Mouse (Mus musculus): ENCODE measurements around the gene Hbb-y. TPM values are rescaled to one million over a fixed set of nuclear protein-coding genes. Genes with fewer than 3 reads are reported as not detected.

The Hbb-y gene
- not detected for total RNA-seq (2023)

DNA sequence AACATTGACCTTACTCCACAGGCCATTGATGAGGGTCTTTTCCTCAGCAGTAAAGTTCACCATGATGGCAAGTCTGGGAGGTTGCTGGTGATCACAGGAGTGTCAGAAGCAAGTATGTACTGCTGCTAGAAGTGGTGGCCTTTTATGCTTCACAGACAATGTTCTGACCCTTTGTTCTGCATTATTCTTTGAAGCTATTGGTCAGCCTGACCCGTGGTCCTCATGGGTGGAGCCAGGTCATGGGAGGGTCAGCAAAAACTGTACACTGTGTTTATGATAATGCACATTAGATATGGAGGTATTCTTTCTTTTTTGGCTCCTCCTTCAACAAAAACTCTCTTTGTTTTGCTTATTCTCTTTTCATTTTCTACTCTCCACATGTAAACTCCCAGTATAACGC is at the start of gene Hbb-y:
Gene Hbb-y, minus strand, starts transcription at position 127 of the 400 bp plus-strand sequence.

DNA sequence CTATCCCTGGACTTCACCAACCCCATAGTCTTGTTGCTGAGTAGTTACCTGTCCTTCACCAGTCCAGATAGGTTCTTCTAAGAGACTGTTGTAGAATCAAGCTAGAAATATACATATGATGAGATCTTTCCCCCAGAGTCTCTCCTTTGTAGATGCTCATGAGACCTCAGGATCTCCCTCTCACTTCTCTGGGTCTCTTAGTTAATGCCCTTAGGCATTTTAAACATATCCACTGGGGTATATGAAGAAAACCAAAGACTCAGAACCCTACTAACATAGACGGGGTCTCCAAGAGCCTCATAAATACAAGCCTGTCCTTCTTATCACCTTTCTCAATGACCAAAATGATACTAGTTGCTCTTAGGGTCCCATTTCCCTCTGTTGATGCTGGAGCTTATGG is 41.4 kb upstream of the Hbb-y start, which contains the start of gene Olfr64:
Gene Olfr64, minus strand, starts transcription at position 101 of the 400 bp plus-strand sequence.

DNA sequence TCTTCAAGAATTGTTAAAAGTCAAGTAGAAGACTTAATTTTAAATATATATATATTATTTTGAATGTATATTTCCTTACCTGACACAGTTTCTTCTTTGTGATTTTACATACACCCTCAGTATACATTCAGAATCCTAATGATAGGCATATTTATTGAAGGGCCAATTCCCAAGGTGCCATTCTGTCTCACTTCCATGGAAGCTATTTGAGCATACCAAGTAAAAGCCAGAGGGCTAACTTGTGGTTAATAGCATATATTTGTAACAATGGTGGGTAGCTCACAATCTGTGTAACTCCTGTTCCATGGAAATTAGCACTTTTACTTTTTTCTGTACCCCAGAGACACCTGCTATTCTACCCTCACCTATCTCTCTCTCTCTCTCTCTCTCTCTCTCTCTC is 33.1 kb upstream of the Hbb-y start, which contains the start of gene Olfr66:
Gene Olfr66, minus strand, starts transcription at position 101 of the 400 bp plus-strand sequence.

DNA sequence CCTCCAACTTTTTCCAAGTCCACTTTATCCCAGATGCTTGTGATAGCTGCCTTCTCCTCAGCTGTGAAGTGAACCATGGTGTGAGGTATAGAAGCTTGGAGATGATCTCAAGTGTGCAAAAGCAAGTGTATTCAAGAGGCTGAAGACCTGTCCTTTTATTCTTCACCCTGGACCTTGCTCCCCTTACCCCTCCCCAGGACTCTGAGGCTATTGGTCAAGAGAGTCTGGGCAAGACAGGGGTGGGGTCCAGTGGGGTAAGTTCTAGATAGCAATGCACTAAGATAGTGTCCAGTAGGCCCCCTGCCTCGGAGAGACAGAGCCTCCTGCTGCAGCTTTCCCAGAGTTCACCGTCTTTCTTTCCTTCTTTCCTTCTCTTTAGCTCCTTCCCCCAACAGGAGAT is 10.0 kb downstream of the Hbb-y start, which contains the start of gene Hbb-bh1:
Gene Hbb-bh1, minus strand, starts transcription at position 131 of the 400 bp plus-strand sequence.

DNA sequence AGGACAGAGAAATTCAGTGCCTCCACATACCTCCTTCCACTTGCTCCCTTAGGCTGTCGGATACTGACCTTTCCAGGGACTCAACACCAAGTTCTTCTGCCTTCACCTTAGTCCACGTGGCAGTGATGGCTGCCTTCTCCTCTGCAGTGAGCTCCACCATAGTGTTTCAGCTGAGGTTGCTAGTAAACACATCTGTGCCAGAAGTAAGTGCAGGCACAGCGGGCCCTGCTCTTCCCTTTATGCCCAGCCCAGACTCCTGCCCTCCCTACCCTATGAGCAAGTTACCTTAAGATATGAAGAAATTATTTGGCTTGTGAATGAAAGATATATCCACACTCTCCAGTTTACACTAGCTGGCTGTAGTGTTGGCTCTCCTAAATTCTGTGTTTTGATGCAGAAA is 12.7 kb downstream of the Hbb-y start, which contains the start of gene Hbb-bh2:
Gene Hbb-bh2, minus strand, starts transcription at position 253 of the 400 bp plus-strand sequence.

DNA sequence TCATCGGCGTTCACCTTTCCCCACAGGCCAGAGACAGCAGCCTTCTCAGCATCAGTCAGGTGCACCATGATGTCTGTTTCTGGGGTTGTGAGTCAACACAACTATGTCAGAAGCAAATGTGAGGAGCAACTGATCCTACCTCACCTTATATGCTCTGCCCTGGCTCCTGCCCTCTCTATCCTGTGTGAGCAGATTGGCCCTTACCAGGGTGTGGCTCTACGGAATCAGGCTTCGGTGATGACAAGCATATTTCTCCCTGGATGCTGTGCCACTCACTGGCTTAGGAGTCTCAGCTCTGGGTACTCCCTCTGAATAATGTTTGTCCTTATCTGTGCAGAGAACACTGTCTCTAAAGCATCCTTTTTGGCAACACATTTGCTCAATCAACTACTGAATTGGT is 25.2 kb downstream of the Hbb-y start, which contains the start of gene Hbb-bs:
Gene Hbb-bs, minus strand, starts transcription at position 289 of the 400 bp plus-strand sequence.

DNA sequence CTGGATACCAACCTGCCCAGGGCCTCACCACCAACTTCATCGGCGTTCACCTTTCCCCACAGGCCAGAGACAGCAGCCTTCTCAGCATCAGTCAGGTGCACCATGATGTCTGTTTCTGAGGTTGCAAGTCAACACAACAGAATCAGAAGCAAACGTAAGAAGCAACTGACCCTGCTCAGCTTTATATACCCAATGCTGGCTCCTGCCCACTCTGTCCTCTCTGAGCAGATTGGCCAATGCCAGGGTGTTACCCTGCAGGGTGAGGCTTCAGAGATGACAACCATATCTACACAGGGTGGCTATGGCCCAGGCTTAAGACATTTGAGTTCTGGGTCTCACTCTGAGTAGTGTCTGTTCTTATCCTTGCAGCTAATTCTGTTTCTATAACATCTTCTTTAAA is 39.2 kb downstream of the Hbb-y start, which contains the start of gene Hbb-bt:
Gene Hbb-bt, minus strand, starts transcription at position 231 of the 400 bp plus-strand sequence.

Other genes starting within 250 kb of the Hbb-y start
- gene Olfr620, start 240.7 kb downstream of the Hbb-y start, total RNA-seq (2023): not detected
- gene Olfr622, start 210.5 kb downstream of the Hbb-y start, total RNA-seq (2023): not detected
- not detected for gene Olfr623, start 189.5 kb downstream of the Hbb-y start, total RNA-seq (2023)
- gene Olfr624, start 182.0 kb downstream of the Hbb-y start, total RNA-seq (2023): not detected
- gene Olfr625-ps1, start 170.5 kb downstream of the Hbb-y start, total RNA-seq (2023): not detected
- not detected for gene Olfr243, start 138.5 kb downstream of the Hbb-y start, total RNA-seq (2023)
- not detected for gene Olfr628, start 122.8 kb downstream of the Hbb-y start, total RNA-seq (2023)
- gene Olfr629, start 108.3 kb downstream of the Hbb-y start, total RNA-seq (2023): not detected
- gene Olfr630, start 95.9 kb downstream of the Hbb-y start, total RNA-seq (2023): not detected
- gene Olfr69, start 81.6 kb downstream of the Hbb-y start, total RNA-seq (2023): not detected
- not detected for gene Olfr68, start 73.5 kb downstream of the Hbb-y start, total RNA-seq (2023)
- gene Olfr67, start 61.4 kb downstream of the Hbb-y start, total RNA-seq (2023): not detected
- gene Hbb-bt, start 39.2 kb downstream of the Hbb-y start, total RNA-seq (2023): 10 to 100 TPM in 1 of 2 experiments, 1 to 10 TPM in 1; 3.1 to 49.4 TPM
- 100 to 1,000 TPM in 1 of 2 experiments, 10 to 100 TPM in 1; 22.4 to 295 TPM for gene Hbb-bs, start 25.1 kb downstream of the Hbb-y start, total RNA-seq (2023)
- not detected for gene Hbb-bh2, start 12.7 kb downstream of the Hbb-y start, total RNA-seq (2023)
- gene Hbb-bh1, start 10.1 kb downstream of the Hbb-y start, total RNA-seq (2023): not detected
- gene Olfr66, start 33.0 kb upstream of the Hbb-y start, total RNA-seq (2023): not detected
- not detected for gene Olfr64, start 41.3 kb upstream of the Hbb-y start, total RNA-seq (2023)
- not detected for gene Olfr65, start 50.3 kb upstream of the Hbb-y start, total RNA-seq (2023)
- not detected for gene Olfr631, start 75.6 kb upstream of the Hbb-y start, total RNA-seq (2023)
- not detected for gene Olfr632, start 81.1 kb upstream of the Hbb-y start, total RNA-seq (2023)
- gene Olfr633, start 91.2 kb upstream of the Hbb-y start, total RNA-seq (2023): not detected
- not detected for gene Olfr635, start 117.9 kb upstream of the Hbb-y start, total RNA-seq (2023)
- gene Olfr638, start 145.5 kb upstream of the Hbb-y start, total RNA-seq (2023): not detected
- gene Olfr639, start 164.1 kb upstream of the Hbb-y start, total RNA-seq (2023): not detected
- gene Olfr640, start 172.4 kb upstream of the Hbb-y start, total RNA-seq (2023): not detected
- not detected for gene Olfr641, start 182.2 kb upstream of the Hbb-y start, total RNA-seq (2023)
- not detected for gene Olfr642, start 199.4 kb upstream of the Hbb-y start, total RNA-seq (2023)
- not detected for gene 4930516K23Rik, start 208.2 kb upstream of the Hbb-y start, total RNA-seq (2023)
- gene Olfr644, start 218.7 kb upstream of the Hbb-y start, total RNA-seq (2023): not detected
- gene Olfr645, start 232.2 kb upstream of the Hbb-y start, total RNA-seq (2023): not detected